Mouse (Mus musculus) liver, postnatal 0 days (tissue): Measurements from ENCODE around the gene Scarf1. TPM values are rescaled to one million over a fixed set of nuclear protein-coding genes. Genes with fewer than 3 reads are reported as not detected.

Source experiments
- ATAC-seq: fragments of 200-750 bp; cut with Nextera tagmentation; 2 replicates; pipeline ENCODE4 v1.8.0; 2017; ENCODE audit warnings: mild to moderate bottlenecking, moderate library complexity
- DNase-seq: peaks from one replicate; pipeline ENCODE4 v3.0.0-alpha.2; 2016
- H3K27ac ChIP-seq: fragments of 300-500 bp; sonication (generic); 2 replicates; pipeline ENCODE4 v1.5.1; 2014; ENCODE audit warnings: antibody characterized with exemption, moderate library complexity, mild to moderate bottlenecking, low read depth
- H3K27me3 ChIP-seq: fragments of 300-500 bp; sonication (generic); 2 replicates; pipeline ENCODE4 v1.6.1; 2014; ENCODE audit warnings: low read length, control low read depth, mixed read lengths; ENCODE audit not compliant: insufficient read depth
- H3K36me3 ChIP-seq: fragments of 300-500 bp; sonication (generic); replicated peaks from 2 replicates; pipeline ENCODE4 v1.6.1; 2014; ENCODE audit warnings: mild to moderate bottlenecking, control low read depth, low read length, moderate library complexity, mixed read lengths; ENCODE audit not compliant: insufficient read depth
- H3K4me1 ChIP-seq: fragments of 300-500 bp; sonication (generic); 2 replicates; pipeline ENCODE4 v1.6.1; 2014; ENCODE audit warnings: antibody characterized with exemption, mild to moderate bottlenecking, control low read depth; ENCODE audit not compliant: insufficient read depth
- H3K4me2 ChIP-seq: fragments of 300-500 bp; sonication (generic); 2 replicates; pipeline ENCODE4 v1.6.1; 2014; ENCODE audit warnings: low read depth, mild to moderate bottlenecking, low read length, moderate library complexity, mixed read lengths
- H3K4me3 ChIP-seq: fragments of 300-500 bp; sonication (generic); 2 replicates; pipeline ENCODE4 v1.5.1; 2014; ENCODE audit warnings: low read depth, low read length
- H3K9ac ChIP-seq: fragments of 300-500 bp; sonication (generic); replicated peaks from 2 replicates; pipeline ENCODE4 v1.6.1; 2014; ENCODE audit warnings: mild to moderate bottlenecking, moderate library complexity
- H3K9me3 ChIP-seq: fragments of 300-500 bp; sonication (generic); 2 replicates; pipeline ENCODE4 v1.6.1; 2016; ENCODE audit warnings: mild to moderate bottlenecking, control low read depth, low read length, mixed read lengths
- CTCF ChIP-seq: sonication (generic); IDR thresholded peaks from 2 replicates; pipeline ENCODE4 v1.5.1; 2016; ENCODE audit warnings: antibody characterized with exemption, low read depth
- EP300 ChIP-seq: IDR thresholded peaks from 2 replicates; pipeline ENCODE4 v1.6.1; 2016; ENCODE audit warnings: antibody characterized with exemption, low read depth, mild to moderate bottlenecking
- WGBS: fragments of 180-500 bp; shearing (Covaris S2); extraction: QIAGEN DNeasy Blood & Tissue Kit; methylation state at CpG from one replicate; pipeline ENCODE4 v1.1.7; 2014; ENCODE audit not compliant: insufficient replicate concordance; 5-methylcytosine and 5-hydroxymethylcytosine counted together
- polyA plus RNA-seq: library from polyadenylated mRNA; unstranded; fragments of >200 nt; fragmentation: Nextera tagmentation; extraction: Ambion mirVana; gene quantifications from 2 replicates; pipeline ENCODE4 v1.2.1, GENCODE M21; 2015

Scarf1 gene
- polyA plus RNA-seq, 1 experiment from 2014 or later = 3.1 TPM

DNA sequence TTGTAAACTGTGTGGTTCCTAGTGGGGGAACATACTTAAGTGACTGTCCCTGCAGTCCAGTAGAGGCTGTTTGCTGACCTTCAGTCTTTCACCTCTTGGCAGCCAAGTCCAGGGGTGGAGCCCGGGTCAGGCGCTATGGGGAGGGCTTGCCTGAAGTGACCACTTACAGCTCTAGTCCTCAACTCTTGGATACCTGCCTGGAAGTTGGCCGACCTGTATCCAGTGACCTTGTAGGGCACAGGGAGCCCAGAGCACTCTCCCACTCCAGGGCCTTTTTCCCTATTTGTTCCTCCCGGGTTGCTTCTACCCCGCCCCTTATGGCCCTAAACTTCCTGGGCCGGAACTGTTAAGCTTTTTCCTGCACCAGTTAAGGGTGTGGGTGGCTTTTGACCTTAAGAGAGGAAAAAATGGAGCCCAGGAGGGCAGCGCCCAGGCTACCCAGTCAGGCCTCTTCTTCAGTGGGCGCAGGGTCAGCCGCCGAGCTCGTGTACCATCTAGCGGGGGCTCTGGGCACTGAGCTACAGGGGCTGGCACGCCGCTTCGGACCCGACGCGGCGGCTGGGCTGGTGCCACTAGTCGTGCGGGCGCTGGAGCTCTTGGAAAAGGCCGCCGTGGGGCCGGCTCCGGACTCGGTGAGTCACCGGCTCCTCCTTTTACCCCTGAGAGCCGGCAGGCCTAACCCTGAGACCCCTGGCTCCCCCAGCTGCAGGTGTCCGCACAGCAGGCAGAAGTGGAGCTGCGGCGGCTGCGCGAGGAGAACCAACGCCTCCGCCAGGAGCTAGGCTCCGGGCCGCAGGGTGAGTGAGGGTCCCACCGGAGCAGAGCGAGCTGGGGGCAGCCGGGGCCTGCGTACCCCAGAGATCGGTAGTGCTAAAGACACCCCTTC lies 3.4 kb upstream of the Scarf1 start, which contains the start of gene Rilp:
TSS of gene Rilp (plus strand) at position 354 of the 886 bp plus-strand sequence.
- peaks cover 24% of the 10 kb centered on the region for H3K4me1 ChIP-seq
- peaks cover 46% of the 10 kb centered on the region for H3K36me3 ChIP-seq
- peak within 1 kb of the TSS; percentile 99 for H3K4me2 ChIP-seq
- H3K4me3 ChIP-seq = peak within 1 kb of the TSS; percentile 68
- peak; percentile 84 for DNase-seq
- H3K9ac ChIP-seq = peak within 1 kb of the TSS; percentile 91
- TF ChIP-seq EP300 = peak; percentile 60; the same call in 1 of the 2 replicates
- TF ChIP-seq CTCF = peak; percentile 43
- H3K27ac ChIP-seq = peak within 1 kb of the TSS; percentile 98
- no peaks in the 10 kb centered on the region for H3K9me3 ChIP-seq
- peak; percentile 88 for ATAC-seq
- no peaks in the 10 kb centered on the region for H3K27me3 ChIP-seq
- WGBS = 4% methylated on average over 41 of the region's 43 CpGs

GRCm38 (mm10) chr11:75510627-75510993 lies 2.7 kb upstream of the Scarf1 start:
- H3K4me2 ChIP-seq = peak overlapping the region; percentile 99
- TF ChIP-seq CTCF = peak; percentile 98
- TF ChIP-seq EP300 = no peak
- peak overlapping the region; percentile 98 for H3K27ac ChIP-seq
- peak overlapping the region; percentile 68 for H3K4me3 ChIP-seq
- DNase-seq = peak; percentile 97
- H3K4me1 ChIP-seq = peaks cover 24% of the 10 kb centered on the region
- peak; percentile 81 for ATAC-seq
- peak overlapping the region; percentile 91 for H3K9ac ChIP-seq
- no peaks in the 10 kb centered on the region for H3K9me3 ChIP-seq
- H3K36me3 ChIP-seq = peaks cover 41% of the 10 kb centered on the region
- 6% methylated on average over 24 of the region's 24 CpGs for WGBS
- H3K27me3 ChIP-seq = no peaks in the 10 kb centered on the region

- Histone ChIP-seq H3K36me3 (peaks cover 35% of the 10 kb centered on the region), H3K9me3 (no peaks in the 10 kb centered on the region), H3K27me3 (no peaks in the 10 kb centered on the region), H3K4me3 (peak overlapping the region; percentile 68; the same call in 1 of the 2 replicates), H3K4me2 (peak overlapping the region; percentile 99; the same call in 1 of the 2 replicates), H3K9ac (no peak overlapping the region), H3K4me1 (peaks cover 24% of the 10 kb centered on the region), H3K27ac (no peak overlapping the region)
- WGBS = 84% methylated on average over 6 of the region's 6 CpGs
- ATAC-seq (no peak), DNase-seq (no peak)
- TF ChIP-seq EP300 = no peak
- TF ChIP-seq CTCF = no peak
These were observed 2.1 kb upstream of the Scarf1 start for GRCm38 (mm10) chr11:75511213-75511612.

DNA sequence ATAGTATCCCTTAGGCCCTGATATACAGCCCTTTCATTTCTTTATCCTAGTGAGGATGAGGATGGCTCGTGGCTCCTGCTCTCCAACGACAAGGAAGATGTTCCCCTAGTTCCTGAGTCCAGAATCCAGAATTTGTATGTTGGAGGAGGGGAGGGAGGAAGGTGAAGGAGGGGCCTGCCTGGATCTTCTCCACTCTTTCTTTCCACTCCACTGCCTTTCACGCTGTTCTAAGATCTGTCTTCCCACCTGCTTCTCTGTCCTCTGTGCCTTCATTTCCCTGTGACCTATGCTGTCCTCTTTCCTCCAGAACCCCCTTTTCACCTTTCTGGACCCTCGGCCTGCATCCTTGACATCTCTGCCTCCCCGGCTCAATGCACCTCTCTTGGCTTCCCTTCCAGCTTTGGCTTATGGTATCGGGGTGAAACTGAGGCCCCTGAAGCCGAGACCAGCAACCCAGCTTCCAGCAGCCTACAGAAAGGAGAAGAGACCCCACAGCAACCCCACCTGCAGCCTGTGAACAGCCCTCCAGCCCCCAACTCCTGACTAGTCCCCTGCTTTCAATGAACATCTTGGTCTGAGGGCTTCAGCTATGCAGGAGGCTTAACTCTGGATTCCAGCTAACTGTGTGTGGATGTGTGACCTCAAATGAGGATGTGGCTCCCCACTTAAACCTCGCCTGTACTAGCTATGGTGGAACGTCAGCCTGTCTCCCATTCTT lies 880 bp upstream of the Scarf1 start:
- H3K9ac ChIP-seq = no peak overlapping the region
- no peaks in the 10 kb centered on the region for H3K9me3 ChIP-seq
- peaks cover 24% of the 10 kb centered on the region for H3K4me1 ChIP-seq
- ATAC-seq (no peak), DNase-seq (no peak)
- 72% methylated on average over 9 of the region's 9 CpGs for WGBS
- no peak overlapping the region for H3K27ac ChIP-seq
- no peak overlapping the region for H3K4me2 ChIP-seq
- no peaks in the 10 kb centered on the region for H3K27me3 ChIP-seq
- H3K4me3 ChIP-seq = no peak overlapping the region
- TF ChIP-seq CTCF (no peak), EP300 (no peak)
- H3K36me3 ChIP-seq = peaks cover 31% of the 10 kb centered on the region

DNA sequence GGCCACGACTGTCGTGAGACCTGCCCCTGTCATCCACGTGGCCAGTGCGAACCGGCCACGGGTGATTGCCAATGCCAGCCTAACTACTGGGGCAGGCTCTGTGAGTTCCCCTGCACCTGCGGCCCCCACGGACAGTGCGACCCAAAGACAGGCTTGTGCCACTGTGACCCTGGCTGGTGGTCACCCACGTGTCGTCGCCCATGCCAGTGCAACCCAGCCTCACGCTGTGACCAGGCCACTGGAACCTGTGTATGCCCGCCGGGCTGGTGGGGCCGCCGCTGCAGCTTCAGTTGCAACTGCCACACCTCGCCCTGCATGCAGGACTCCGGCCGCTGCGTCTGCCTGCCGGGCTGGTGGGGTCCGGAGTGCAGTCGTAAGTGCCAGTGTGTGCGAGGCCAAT lies 1.8 kb downstream of the Scarf1 start:
- no peak for TF ChIP-seq EP300
- no peak for TF ChIP-seq CTCF
- DNase-seq (no peak), ATAC-seq (no peak)
- no peaks in the 10 kb centered on the region for H3K9me3 ChIP-seq
- peaks cover 10% of the 10 kb centered on the region for H3K4me1 ChIP-seq
- no peak overlapping the region for H3K4me3 ChIP-seq
- H3K9ac ChIP-seq = no peak overlapping the region
- H3K4me2 ChIP-seq = no peak overlapping the region
- H3K27ac ChIP-seq = no peak overlapping the region
- H3K36me3 ChIP-seq = peaks cover 11% of the 10 kb centered on the region; the same call in 1 of the 2 replicates
- 90% methylated on average over 24 of the region's 25 CpGs for WGBS
- no peaks in the 10 kb centered on the region for H3K27me3 ChIP-seq
